Mouse (Mus musculus) small intestine, adult 2 months (tissue): ENCODE measurements at regions not wholly inside any gene's neighbourhood (a gene's known extent, or its start where the extent isn't known, plus 50 kb on each side); places are given as distances from the start of the nearest gene placed in this dataset.

Source experiments
- CTCF ChIP-seq: fragments of 200-500 bp; IDR thresholded peaks from 2 replicates; pipeline ENCODE4 v1.5.1; 2012; ENCODE audit warnings: low read depth, mild to moderate bottlenecking, control low read depth, inconsistent platforms, low read length, moderate library complexity, mixed read lengths; ENCODE audit not compliant: insufficient replicate concordance, insufficient read length; ENCODE audit errors: extremely low read depth
- POLR2A ChIP-seq: fragments of 200-500 bp; IDR thresholded peaks from 2 replicates; pipeline ENCODE4 v1.6.1; 2012; ENCODE audit warnings: low read depth, mild to moderate bottlenecking, control low read depth, inconsistent platforms, low read length, moderate library complexity

GRCm38 (mm10) chr9:113177918-113178235 lies 530.2 kb downstream of the Pdcd6ip start:
- TF ChIP-seq CTCF (no peak), POLR2A (no peak)
